Mouse (Mus musculus) heart, adult 8-10 months (tissue): ENCODE measurements around the gene Grap2. TPM values are rescaled to one million over a fixed set of nuclear protein-coding genes. Genes with fewer than 3 reads are reported as not detected.

Experiments used
- DNase-seq: peaks from one replicate; pipeline ENCODE4 v3.0.0; 2022; ENCODE audit warnings: low spot score
- total RNA-seq, 4 experiments: library from RNA; stranded (reverse); gene quantifications; 2 replicates each; pipeline ENCODE4 v1.2.4; 2022

Grap2 gene
- 1 to 10 TPM in 2 of 4 experiments, under 1 TPM in 2; 0.41 to 1.2 (median 0.78) TPM for total RNA-seq

DNA sequence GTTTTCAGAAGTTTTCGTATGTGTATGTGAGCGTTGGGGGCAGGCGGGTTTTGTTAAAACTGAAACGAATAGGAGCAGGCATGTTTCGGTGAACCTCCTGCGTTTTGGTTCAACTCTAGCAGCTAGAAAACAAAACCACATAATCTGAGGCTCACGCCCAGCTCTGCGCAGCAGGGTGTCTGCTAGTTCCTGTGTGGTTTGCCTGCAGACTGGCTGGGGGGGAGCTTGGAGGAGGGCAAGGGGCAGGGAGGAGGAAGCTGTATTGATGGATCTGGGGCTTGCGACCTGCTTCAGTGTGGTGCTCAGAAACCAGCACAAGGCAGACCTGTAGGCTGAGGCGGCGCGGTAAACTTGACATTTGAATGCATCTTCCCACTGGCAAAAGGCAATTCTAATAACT is at the start of gene Grap2:
Gene Grap2, plus strand, starts transcription at position 304 of the 400 bp plus-strand sequence.
- DNase-seq, result no peak

DNA sequence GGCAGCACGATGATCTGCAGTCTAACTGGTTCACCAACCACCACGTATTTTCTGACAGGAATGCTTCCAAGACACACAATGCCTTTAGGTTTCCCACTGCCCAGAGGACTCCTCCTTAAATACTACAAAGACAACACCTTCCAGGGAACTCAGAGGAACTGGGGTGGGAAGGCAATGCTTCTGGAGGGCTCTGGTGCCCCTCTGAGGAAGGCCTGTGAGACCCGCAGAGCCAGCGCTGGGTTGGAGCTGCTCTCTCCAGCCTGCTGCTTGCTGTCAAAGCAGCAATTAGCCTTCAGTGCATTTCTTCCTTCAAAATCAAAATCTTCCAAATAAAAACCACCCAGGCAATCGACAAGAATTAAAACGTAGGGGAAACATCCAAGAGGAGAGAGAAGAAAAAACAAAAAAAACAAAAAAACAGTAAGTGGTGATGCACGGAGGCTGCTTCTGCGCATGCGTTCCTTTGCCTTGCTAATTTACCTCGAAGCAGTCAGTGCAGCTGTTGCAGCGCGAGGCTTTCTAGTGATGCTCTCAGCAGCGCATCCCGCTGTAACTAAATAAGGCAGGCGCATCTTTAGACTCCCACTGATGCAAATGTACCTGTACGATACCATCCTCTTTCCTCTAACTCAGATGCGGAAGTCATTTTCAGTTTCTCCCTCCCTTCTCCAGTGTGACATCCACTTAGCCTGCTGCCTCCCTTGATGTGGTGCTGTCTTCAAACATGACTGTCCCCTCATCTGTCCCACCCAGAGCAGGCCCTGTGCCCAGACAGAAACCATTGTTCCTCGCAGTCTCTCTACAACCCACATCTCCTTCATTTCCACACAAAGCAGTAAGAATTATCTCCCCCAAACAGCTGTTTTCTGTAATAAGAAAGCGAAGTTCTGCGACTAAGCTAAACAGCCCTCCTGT is 42.2 kb upstream of the Grap2 start:
- no peak for DNase-seq

DNA sequence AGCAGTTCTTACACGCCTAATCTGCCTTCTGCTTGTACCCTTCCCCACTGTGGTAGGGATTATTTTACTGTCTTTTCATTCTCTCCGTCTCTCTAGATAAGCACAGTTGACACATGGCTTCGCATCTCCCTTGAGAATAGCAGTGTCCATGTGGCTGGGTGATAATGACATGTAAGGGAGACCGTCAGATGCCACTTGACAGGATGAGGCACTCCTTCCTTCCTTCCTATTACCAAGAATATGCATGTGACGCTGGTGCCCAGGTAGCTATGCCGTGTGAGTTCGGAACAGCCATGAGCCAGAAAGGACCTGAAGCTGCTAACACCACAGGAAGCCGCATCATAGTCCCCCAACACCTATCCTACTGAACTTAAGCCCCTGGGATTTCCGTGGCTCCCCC is 41.4 kb upstream of the Grap2 start:
- DNase-seq, result no peak

DNA sequence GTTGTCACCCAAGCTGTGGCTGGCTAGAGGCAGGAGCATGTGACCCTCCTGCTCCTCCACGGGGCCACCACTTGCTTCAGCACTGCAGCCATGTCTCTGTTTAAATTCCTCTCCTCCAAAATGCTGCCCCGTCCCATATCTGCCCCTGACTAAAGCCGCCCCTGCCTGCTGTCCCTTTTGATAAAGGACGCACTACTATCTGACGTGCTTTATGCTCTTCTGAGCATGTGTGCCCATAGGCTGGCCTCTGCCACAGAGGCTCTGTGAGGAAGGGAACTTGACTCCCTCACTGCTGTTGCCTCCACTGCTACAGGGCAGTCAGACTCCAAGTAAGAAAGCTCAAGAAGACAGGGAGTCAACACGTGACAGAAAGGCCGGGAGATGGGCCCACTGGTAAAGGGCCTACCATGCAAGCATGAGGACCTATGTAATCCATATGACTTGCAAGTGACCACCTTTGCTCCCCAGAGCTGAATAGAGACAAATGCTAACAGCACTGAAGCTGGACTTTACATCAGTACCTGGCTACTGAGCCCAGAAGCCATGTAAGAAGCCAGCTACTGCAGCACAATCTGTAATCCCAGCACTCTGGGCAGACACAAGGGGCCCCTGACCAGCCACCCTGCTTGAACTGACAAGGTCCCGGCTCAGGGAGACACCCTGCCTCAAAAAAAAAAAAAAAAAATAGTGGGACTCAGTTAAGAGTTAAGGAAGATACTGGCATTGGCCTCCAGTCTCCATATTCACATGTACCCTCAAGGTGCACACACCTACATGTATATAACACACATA is 39.9 kb upstream of the Grap2 start:
- DNase-seq, result no peak

DNA sequence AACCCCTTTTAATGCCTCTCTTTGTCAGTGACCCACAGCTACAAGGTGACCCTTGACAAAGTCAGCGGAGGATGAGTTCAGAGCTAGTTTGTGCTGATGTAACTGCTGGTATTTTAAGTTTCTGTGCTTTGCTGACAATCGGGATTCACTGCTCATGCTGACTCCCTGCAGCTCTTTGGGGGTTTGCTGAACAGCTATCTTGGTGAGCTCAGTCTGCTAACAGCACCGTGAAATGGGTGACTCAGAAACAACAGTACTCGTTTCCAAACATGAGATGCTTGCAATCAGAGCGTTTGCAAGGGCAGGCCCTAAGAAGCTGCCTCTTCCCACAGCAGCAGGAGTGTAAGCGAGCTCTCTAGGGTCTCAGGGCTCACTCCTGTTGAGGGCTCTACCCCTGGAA is 39.1 kb upstream of the Grap2 start:
- DNase-seq, result no peak

DNA sequence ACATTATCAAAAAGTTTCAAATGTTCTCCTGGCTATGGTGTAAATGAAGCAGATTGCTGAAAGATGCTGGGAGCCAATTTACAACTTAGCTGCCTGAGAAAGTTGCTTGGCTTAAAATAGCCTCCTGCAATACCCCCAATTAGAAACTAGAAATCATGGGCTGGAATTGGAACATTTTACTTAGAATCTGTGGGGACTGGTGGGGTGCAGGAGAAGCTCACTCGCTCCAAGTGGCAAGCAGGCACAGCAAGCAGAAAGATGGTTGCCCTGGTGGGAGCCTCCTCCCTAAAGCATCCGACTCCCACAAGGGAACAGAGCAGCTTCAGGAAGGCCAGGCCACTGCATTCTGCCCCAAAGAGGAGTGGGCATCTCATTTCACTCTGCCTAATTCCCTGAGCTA is 36.3 kb upstream of the Grap2 start:
- no peak for DNase-seq

DNA sequence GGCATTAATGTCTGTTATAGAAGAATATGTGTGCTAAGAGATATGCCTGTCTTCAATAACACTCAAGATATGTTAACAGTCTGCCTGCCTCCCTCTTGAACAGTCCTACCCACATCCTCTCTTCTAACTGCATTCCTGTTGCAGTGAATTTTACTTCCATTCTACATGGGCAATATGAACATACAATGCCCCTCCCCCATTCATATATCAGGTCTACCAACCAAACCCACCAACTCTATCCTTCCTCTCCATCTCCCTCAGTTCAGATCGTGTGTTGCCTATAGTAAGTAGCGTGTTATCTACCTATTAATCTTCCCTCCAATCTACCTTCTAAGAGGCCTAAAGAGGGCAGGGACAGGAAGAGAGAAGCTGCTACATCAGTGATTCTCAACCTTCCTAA is 34.3 kb upstream of the Grap2 start:
- no peak for DNase-seq

DNA sequence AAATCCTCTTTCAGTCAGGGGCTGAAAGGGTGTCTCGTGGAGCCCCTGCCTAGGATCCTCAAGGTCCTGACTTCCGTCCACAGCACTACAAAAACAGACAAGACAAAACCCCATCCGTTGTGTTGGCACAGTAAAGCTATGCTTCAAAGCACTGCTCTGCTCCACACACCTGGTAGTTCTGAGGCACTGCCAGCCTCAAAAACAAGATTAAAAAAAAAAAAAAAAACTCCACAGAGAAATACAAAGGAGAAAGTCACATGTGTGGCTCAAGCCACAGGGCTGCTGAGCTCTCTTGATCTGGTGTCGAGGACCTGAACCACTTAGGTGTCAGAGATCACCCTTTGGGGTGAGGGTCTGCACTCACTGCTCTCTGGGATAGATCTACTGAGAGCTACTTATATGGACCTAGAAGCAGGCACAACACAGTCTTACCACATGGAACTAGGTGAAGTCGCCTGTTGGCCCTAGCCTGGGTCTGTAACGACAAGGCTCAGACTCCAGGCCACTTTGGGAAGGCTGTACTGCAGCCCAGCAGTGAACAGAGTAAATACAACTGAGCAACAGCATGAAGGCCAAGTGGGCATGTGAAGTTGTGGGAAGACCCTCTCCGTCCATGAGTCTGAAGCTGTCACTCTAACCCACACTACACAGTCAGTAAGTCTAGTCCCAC is 33.6 kb upstream of the Grap2 start:
- DNase-seq, result no peak

DNA sequence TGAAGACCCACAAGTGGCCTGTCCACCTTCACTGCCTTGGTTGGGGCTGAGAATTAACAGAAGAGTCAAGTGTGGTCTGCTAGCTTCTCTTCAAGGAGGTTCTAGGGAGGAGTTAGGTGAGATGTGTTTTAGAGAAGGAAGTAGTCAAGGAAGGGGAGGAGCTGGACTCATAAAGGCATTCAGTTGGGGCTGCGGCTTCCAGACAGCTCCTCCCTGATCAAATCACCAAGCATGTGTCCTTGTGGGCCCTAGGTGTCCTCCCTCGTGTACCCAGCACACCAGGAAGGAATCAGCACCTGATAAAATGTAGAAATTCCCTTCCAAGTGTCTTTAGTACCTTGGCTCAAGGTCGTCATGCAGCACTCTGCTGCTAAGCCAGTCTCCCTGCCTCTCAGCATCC is 28.3 kb upstream of the Grap2 start:
- no peak for DNase-seq

DNA sequence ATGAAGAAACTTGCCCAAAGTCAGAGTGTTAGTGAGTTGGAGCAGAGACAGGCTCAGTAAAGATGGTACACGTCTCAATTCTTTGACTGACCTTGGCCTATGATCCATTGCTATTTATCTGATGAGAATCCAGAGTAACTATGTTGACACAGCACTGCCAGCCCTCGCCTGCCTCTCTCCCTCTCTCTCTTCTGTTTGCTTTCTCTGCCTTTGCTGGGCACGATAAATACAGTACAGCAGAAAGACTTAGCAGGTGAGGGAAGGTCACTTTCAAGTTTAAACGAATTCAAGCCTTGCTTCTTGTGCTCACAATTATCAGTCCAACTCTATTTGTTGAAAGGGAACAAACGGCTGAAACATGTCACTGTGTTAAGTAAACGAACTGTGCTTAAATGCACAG is 27.0 kb upstream of the Grap2 start:
- DNase-seq, result no peak

DNA sequence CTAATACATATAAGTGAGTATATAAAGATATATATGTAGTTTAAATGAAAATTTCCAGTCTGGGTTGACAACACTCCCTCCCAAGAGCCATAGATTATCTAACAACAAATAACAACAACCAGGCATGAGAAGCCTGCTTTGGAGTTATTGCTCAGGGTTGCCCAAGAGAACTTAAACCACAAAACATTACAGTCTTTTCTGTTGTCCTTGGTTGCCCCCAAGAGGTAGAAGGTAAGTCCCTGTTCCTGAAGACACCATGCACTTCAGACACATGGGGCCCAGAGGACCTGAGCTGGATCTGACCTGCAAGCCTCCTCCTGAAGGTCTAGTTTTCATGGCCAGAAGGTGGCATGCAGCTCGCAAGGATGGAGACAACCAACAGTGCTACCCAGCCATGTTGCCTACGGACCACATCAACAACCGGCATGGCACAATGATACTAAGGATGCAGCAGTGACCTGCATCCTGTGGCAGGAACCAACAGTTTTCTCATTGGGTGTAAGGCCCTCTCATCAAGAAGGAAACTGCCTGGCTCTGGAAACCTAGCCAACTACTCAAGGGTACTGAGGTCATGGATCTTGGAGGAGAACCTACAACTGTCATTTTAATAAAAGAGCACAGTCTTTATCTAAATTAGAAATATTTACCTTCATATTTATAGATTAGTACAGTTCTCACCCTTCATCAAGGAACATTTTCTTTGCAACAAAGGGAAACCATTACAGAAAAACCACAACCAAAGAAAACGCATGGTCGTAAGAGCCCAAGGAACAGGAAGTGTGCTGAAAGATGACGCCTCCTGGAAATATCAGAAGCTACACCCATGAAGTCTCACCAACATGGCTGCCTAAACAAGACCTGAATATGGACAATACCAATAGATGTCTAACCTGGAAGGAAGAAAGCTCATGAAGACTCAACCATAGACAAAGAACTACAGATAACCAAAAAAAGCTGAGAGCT is 17.3 kb upstream of the Grap2 start:
- no peak for DNase-seq

DNA sequence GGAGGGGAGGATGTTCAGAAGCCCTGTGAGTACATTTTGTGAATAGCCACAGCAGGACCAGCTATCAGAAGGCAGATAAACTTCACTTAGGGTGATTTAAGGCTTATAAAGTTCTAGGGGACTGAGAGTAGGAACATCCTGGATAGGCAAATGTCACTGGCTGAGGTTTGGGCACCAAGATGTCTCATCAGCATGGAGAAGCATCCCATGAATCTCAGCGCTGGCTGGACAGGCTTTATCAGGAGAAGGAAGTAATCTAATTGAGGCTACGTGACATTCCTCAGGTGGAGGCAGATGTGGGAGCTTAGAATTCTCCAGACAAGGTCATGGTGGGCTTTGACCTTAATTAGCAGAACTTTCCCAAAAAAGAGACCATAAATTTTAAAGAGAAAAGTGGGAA is 16.4 kb upstream of the Grap2 start:
- no peak for DNase-seq

DNA sequence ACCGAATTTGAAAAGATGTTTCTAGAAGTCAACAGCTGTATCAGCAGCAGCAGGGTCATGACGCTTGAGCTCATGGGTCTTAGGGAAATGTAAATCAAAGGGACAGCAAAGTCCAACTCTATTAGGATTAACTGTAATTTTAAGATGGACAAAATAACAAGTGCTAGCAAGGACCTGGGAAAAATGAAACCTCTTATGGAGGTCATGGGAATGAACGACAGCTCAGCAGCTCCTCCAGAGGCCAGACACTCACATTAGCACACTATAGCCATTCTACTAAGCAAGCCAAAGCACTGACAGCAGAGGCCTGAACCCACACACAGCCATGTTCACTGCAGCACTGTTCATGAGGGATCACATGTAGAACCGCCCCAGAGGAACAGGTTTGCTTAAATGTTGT is 14.6 kb upstream of the Grap2 start:
- DNase-seq, result no peak

DNA sequence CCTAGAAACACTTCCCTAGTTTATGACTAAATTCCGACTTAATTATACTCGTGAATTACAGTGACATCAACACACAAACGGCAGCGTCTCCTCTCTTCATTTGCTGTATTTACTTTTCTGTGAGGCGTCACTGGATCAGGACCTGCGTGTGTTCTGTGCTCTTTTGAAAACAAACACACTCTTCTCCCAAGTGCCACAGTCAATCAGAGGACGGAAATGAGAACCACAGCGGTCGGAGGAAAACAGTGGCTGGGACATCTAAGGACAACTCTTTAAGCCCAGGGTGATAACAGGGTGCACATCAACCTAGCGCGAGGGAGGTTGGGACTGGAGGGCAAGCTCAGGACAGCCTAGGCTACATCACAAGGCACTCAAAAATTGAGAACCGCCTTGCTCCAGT is 12.9 kb upstream of the Grap2 start:
- no peak for DNase-seq

DNA sequence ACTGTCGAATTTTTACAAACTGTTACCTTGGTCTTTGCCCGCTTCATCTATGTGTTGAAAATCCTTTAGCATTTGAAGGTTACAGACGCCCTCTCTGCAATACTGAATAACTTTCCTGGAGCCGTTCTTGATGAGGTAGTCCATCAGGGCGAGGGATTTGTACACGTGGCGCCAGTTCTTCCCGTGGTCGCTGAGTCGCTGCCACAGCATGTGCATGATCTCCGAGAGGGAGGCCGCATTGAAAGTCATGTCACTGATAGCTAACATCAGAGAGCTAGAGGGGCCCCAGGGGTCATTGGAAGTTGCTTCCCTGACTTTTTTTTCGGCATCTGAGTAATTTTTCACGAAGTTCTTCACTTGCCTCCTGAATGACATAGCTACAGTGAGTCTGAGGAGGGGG is 12.4 kb upstream of the Grap2 start:
- no peak for DNase-seq

DNA sequence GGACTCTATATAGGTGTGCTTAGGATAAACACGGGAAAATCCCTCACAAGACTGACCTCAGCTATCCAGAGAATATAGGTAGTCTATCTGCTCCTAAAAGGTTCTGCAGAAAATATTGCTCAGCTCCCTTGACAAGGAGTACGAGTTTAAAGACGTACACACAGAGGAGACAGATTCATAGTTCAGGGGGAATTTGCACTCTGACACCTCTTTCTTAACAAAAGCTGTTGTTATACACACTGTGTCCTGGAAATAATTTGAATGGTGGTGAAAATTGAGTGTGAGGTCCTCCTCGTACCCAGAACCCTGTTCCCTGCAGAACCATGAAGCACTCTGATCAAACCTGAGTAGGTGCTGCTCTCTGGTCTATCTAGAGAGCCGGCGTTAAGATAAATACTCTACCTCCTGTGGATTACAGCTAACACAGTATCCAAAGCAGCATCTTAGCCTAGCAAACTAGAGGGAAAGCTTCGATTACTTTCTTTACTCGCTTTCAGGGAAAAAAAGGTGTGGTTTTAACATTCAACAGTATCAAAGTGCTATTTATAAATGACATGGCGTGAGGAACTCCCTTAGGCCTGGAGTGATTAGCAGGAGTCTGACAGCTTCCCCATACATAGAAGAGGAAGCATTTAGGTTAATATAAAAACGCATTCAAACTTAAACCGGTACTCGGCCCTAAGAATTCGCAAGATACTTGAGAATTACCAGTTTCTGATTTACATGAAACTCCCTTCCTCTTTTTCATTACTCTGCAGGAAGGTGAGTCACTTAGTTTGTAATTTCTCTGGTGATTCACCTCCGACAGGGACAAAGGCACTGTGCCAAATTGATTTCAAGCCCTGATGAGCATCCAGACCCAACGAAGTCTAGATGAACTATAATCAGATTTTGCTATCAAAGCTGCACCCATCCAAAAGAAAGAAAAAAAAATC is 11.5 kb upstream of the Grap2 start:
- peak; percentile 4 for DNase-seq

DNA sequence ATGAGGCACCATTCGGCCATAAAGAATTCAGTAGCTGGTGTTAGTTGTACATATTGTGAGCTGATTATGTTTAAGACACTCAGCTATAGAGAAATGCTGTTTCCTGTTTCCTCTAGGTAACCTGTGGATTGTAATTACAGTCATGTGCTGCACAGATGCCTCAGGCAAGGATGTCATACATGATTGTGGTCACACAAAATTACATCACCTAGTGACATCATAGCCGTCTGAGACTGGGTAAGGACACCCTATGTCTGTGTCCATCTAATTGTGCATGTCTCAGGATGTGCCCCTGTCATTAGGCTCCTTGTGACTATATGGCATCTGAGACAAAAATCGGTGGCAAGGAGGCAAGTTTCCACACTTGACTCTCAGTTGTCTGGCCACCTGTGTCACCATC is 9.9 kb upstream of the Grap2 start:
- DNase-seq, result no peak

DNA sequence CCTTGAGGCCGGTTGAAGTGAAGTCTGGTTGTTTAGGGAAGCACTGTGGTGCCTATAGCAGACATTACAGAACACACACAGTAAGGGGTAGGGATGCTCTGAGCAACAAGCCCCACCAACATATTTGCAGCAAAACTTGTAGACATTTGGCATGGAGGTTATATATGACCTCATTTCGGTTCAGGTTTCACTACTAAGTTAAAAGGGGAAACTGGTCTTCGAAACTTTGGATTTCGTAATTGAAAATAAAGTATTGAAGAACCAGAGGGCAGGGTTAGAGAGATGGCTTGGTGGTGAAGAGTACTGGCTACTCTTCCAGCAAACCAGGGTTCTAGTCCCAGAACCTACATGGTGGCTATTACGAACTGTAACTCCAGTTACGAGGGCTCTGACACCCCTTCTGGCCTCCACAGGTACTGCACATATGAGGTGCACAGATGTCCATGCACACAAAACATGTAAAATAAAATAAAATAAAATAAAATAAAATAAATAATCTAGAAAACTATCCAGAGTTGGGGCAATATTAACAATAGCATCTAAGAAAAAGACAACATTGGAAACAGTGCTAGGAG is 8.7 kb upstream of the Grap2 start:
- DNase-seq, result no peak

DNA sequence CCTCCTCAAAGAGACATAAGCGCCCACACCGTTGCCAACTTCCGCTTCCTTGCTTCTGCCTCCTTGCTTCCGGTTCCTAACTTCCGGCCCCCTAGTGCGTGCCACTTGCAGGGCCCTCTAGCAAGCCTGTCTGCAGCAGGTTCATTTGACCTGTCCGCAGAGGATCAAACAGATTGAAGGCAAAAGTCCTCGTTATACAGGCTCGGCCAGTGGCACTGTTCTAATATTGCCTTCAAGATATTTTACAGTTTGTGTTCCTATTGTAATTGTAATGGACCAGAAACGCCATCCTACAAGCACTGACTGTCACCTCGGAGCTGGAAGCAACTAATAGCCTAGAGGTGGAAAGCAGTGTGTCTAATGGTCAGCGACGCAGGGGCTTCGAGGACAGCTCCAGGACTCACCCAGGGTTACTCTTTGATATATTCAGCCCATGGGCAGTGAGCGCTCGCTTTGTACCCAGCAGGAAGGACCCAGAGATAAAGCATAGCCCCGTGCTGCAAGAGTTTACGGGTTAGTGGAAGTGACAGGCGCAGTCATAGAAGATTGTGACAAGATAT is 7.2 kb upstream of the Grap2 start, which contains the start of gene Enthd1:
Gene Enthd1, minus strand, starts transcription at position 51 of the 560 bp plus-strand sequence.
- no peak for DNase-seq
